Mouse (Mus musculus) embryo, embryonic 10.5 days (tissue): ENCODE data around the gene Lgals2.

Experiments
- DNase-seq: peaks from one replicate; pipeline ENCODE4 v3.0.0-alpha.2; 2015; ENCODE audit warnings: low spot score

The Lgals2 gene

GRCm38 (mm10) chr15:78815314-78816073 is 39.8 kb downstream of the Lgals2 start:
- DNase-seq = no peak

- no peak for DNase-seq
Observed at GRCm38 (mm10) chr15:78813603-78814002, 41.7 kb downstream of the Lgals2 start.

GRCm38 (mm10) chr15:78810146-78810545 is 45.2 kb downstream of the Lgals2 start:
- no peak for DNase-seq

GRCm38 (mm10) chr15:78809739-78810138 is 45.6 kb downstream of the Lgals2 start:
- DNase-seq = no peak

- DNase-seq = no peak
Observed at GRCm38 (mm10) chr15:78808980-78809379, 46.3 kb downstream of the Lgals2 start.

GRCm38 (mm10) chr15:78807141-78807540 is 48.2 kb downstream of the Lgals2 start:
- no peak for DNase-seq

- no peak for DNase-seq
Observed at GRCm38 (mm10) chr15:78806614-78807013, 48.7 kb downstream of the Lgals2 start.

- no peak for DNase-seq
Observed at GRCm38 (mm10) chr15:78805351-78805750, 50.0 kb downstream of the Lgals2 start.

GRCm38 (mm10) chr15:78804326-78804725 is 51.0 kb downstream of the Lgals2 start:
- no peak for DNase-seq

- peak; percentile 48 for DNase-seq
Observed at GRCm38 (mm10) chr15:78803499-78803900, 51.8 kb downstream of the Lgals2 start.

GRCm38 (mm10) chr15:78802776-78803391 is 52.4 kb downstream of the Lgals2 start, which contains the start of gene Card10:
Gene Card10 (minus strand): TSS chr15:78803042.
- DNase-seq = peak; percentile 64

- DNase-seq = peak; percentile 24
Observed at GRCm38 (mm10) chr15:78801971-78802741, 53.2 kb downstream of the Lgals2 start.

- peak; percentile 14 for DNase-seq
Observed at GRCm38 (mm10) chr15:78801571-78801970, 53.8 kb downstream of the Lgals2 start.
